Mouse (Mus musculus): ENCODE measurements around the gene Znrf4. TPM values are rescaled to one million over a fixed set of nuclear protein-coding genes. Genes with fewer than 3 reads are reported as not detected.

The Znrf4 gene
- polyA plus RNA-seq, 1 experiment from 2014 or later, result not detected

GRCm38 (mm10) chr17:56552781-56553363 lies 40.6 kb upstream of the Znrf4 start:
- Histone ChIP-seq H3K27me3 (ENCODE audit: insufficient read depth, low read length) (no peaks in the 10 kb centered on the region), H3K4me1 (replicated peaks; ENCODE audit: insufficient read depth, low read length) (no peaks in the 10 kb centered on the region), H3K9ac (ENCODE audit: low read depth, low read length) (no peak overlapping the region), H3K27ac (no peak overlapping the region), H3K9me3 (replicated peaks; ENCODE audit: low read length) (no peaks in the 10 kb centered on the region), H3K36me3 (ENCODE audit: insufficient read depth, low read length) (no peaks in the 10 kb centered on the region), H3K4me3 (replicated peaks; ENCODE audit: low read depth, low read length) (no peak overlapping the region), H3K4me2 (ENCODE audit: low read length) (no peak overlapping the region)
- peak; percentile 94 for TF ChIP-seq CTCF (IDR thresholded peaks at IDR 0.05; ENCODE audit: low read depth)
- ATAC-seq (replicated peaks; ENCODE audit: low FRiP score, low read depth) (no peak), DNase-seq (ENCODE audit: low spot score) (peak; percentile 41)
- WGBS, result 62% methylated on average over 5 of the region's 5 CpGs

- H3K9me3 ChIP-seq (replicated peaks; ENCODE audit: low read length), result no peaks in the 10 kb centered on the region
- H3K4me1 ChIP-seq (replicated peaks; ENCODE audit: insufficient read depth, low read length), result no peaks in the 10 kb centered on the region
- H3K27ac ChIP-seq, result no peak overlapping the region; the same call in 1 of the 2 replicates
- TF ChIP-seq CTCF (IDR thresholded peaks at IDR 0.05; ENCODE audit: low read depth), result no peak
- DNase-seq (ENCODE audit: low spot score) (no peak), ATAC-seq (replicated peaks; ENCODE audit: low FRiP score, low read depth) (no peak)
- 71% methylated on average over 6 of the region's 6 CpGs for WGBS
- H3K4me3 ChIP-seq (replicated peaks; ENCODE audit: low read depth, low read length), result no peak overlapping the region
- no peaks in the 10 kb centered on the region for H3K27me3 ChIP-seq (ENCODE audit: insufficient read depth, low read length)
- H3K4me2 ChIP-seq (ENCODE audit: low read length), result no peak overlapping the region
- H3K36me3 ChIP-seq (ENCODE audit: insufficient read depth, low read length), result no peaks in the 10 kb centered on the region
- H3K9ac ChIP-seq (ENCODE audit: low read depth, low read length), result no peak overlapping the region
These were observed 39.8 kb upstream of the Znrf4 start for GRCm38 (mm10) chr17:56551841-56552581.

GRCm38 (mm10) chr17:56550784-56551475 lies 38.7 kb upstream of the Znrf4 start:
- no peak for ATAC-seq (replicated peaks; ENCODE audit: low FRiP score, low read depth)
- no peak overlapping the region for H3K9ac ChIP-seq (ENCODE audit: low read depth, low read length)
- no peaks in the 10 kb centered on the region for H3K36me3 ChIP-seq (ENCODE audit: insufficient read depth, low read length)
- no peaks in the 10 kb centered on the region for H3K9me3 ChIP-seq (replicated peaks; ENCODE audit: low read length)
- no peaks in the 10 kb centered on the region for H3K4me1 ChIP-seq (replicated peaks; ENCODE audit: insufficient read depth, low read length)
- no peak for TF ChIP-seq CTCF (IDR thresholded peaks at IDR 0.05; ENCODE audit: low read depth)
- no peak overlapping the region for H3K4me3 ChIP-seq (replicated peaks; ENCODE audit: low read depth, low read length)
- H3K27ac ChIP-seq, result no peak overlapping the region
- no peak for DNase-seq (ENCODE audit: low spot score)
- no peaks in the 10 kb centered on the region for H3K27me3 ChIP-seq (ENCODE audit: insufficient read depth, low read length)
- no peak overlapping the region for H3K4me2 ChIP-seq (ENCODE audit: low read length)
- WGBS, result 63% methylated on average over 12 of the region's 12 CpGs

- no peaks in the 10 kb centered on the region for H3K4me1 ChIP-seq (replicated peaks; ENCODE audit: insufficient read depth, low read length)
- no peak overlapping the region for H3K4me2 ChIP-seq (ENCODE audit: low read length)
- H3K27me3 ChIP-seq (ENCODE audit: insufficient read depth, low read length), result no peaks in the 10 kb centered on the region
- no peak overlapping the region for H3K4me3 ChIP-seq (replicated peaks; ENCODE audit: low read depth, low read length)
- no peak overlapping the region for H3K9ac ChIP-seq (ENCODE audit: low read depth, low read length)
- no peak for ATAC-seq (replicated peaks; ENCODE audit: low FRiP score, low read depth)
- no peaks in the 10 kb centered on the region for H3K36me3 ChIP-seq (ENCODE audit: insufficient read depth, low read length)
- H3K9me3 ChIP-seq (replicated peaks; ENCODE audit: low read length), result no peaks in the 10 kb centered on the region
- DNase-seq (ENCODE audit: low spot score), result no peak
- TF ChIP-seq CTCF (IDR thresholded peaks at IDR 0.05; ENCODE audit: low read depth), result no peak
- H3K27ac ChIP-seq, result no peak overlapping the region
- 53% methylated on average over 4 of the region's 4 CpGs for WGBS
These were observed 36.4 kb upstream of the Znrf4 start for GRCm38 (mm10) chr17:56548605-56549105.

GRCm38 (mm10) chr17:56547846-56548604 lies 35.8 kb upstream of the Znrf4 start:
- Histone ChIP-seq H3K4me1 (replicated peaks; ENCODE audit: insufficient read depth, low read length) (no peaks in the 10 kb centered on the region), H3K27ac (no peak overlapping the region), H3K9ac (ENCODE audit: low read depth, low read length) (no peak overlapping the region), H3K4me3 (replicated peaks; ENCODE audit: low read depth, low read length) (no peak overlapping the region), H3K4me2 (ENCODE audit: low read length) (no peak overlapping the region), H3K36me3 (ENCODE audit: insufficient read depth, low read length) (no peaks in the 10 kb centered on the region), H3K9me3 (replicated peaks; ENCODE audit: low read length) (no peaks in the 10 kb centered on the region), H3K27me3 (ENCODE audit: insufficient read depth, low read length) (no peaks in the 10 kb centered on the region)
- no peak for ATAC-seq (replicated peaks; ENCODE audit: low FRiP score, low read depth)
- peak; percentile 43; the same call in 1 of the 2 replicates for TF ChIP-seq CTCF (IDR thresholded peaks at IDR 0.05; ENCODE audit: low read depth)
- no peak for DNase-seq (ENCODE audit: low spot score)
- WGBS, result 77% methylated on average over 9 of the region's 9 CpGs

Data from kidney, postnatal 0 days (tissue).